Mouse (Mus musculus) myocyte (in vitro differentiated cells): ENCODE measurements around the gene Mgat3.

Experiments used
- MYOD1 ChIP-seq, 3 experiments: IDR thresholded peaks; one replicate each; pipeline ENCODE4 v1.6.1; 2011; ENCODE audit warnings: control low read depth in 2 of 3, low read depth in 2 of 3, mild to moderate bottlenecking in 2 of 3, moderate library complexity in 1 of 3; ENCODE audit not compliant: insufficient read length in 2 of 3, control insufficient read depth in 1 of 3
- POLR2A ChIP-seq: IDR thresholded peaks from one replicate; pipeline ENCODE4 v1.6.1; 2011; ENCODE audit warnings: low read depth, mild to moderate bottlenecking, control low read depth, moderate library complexity; ENCODE audit not compliant: insufficient read length
- POLR2AphosphoS2 ChIP-seq: IDR thresholded peaks from one replicate; pipeline ENCODE4 v1.6.1; 2011; ENCODE audit warnings: low read depth, control low read depth; ENCODE audit not compliant: insufficient read length
- REST ChIP-seq: IDR thresholded peaks from one replicate; pipeline ENCODE4 v1.6.1; 2011; ENCODE audit warnings: mild to moderate bottlenecking, control low read depth, moderate library complexity; ENCODE audit not compliant: insufficient read depth, insufficient read length
- TCF12 ChIP-seq: IDR thresholded peaks from one replicate; pipeline ENCODE4 v1.6.1; 2011; ENCODE audit warnings: mild to moderate bottlenecking, control low read depth; ENCODE audit not compliant: poor library complexity, insufficient read depth, severe bottlenecking
- USF1 ChIP-seq: IDR thresholded peaks from one replicate; pipeline ENCODE4 v1.6.1; 2011; ENCODE audit warnings: low read depth, mild to moderate bottlenecking, control low read depth, moderate library complexity

DNA sequence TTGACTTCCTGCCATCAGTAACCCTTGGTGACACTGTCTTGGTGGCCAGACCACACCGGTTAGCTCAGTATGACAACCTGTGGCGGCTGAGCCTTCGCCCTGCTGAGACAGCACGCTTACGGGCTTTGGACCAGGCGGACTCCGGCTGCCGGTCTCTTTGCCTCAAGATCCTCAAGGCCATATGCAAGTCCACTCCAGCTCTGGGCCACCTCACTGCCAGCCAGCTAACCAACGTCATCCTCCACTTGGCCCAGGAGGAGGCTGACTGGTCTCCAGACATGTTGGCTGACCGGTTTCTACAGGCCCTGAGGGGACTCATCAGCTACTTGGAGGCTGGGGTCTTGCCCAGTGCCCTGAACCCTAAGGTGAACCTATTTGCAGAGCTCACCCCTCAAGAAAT lies 76.2 kb downstream of the Mgat3 start:
- TF ChIP-seq POLR2AphosphoS2 (no peak), REST (no peak), POLR2A (no peak), MYOD1 (IDR thresholded peaks at IDR 0.05; ENCODE audit: control insufficient read depth in 1 of 3, insufficient read length in 2 of 3, low read depth in 2 of 3) (no peak), USF1 (no peak), TCF12 (no peak)
